Mouse (Mus musculus) kidney, postnatal 14 days (tissue): ENCODE data around the gene Spag6.

ENCODE experiments used
- DNase-seq: peaks from one replicate; pipeline ENCODE4 v3.0.0; 2022; ENCODE audit warnings: mixed read lengths

Gene Spag6

GRCm38 (mm10) chr2:18734394-18735127 lies 40.7 kb downstream of the Spag6 start:
- no peak for DNase-seq

DNA sequence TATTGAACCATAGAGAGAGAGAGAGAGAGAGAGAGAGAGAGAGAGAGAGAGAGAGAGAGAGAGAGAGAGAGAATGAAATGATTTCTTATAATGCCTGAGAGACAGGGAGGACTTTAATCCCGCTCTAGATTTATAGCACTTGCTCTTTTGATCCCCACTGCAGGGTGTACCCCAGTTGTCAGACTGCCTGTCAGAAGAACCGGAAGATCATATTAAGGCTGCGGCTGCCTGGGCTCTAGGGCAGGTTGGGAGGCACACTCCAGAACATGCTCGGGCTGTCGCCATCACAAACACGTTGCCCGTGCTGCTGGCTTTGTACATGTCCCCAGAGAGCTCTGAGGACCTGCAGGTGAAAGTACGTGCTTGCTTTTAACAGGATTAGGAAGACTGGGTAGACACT lies 43.2 kb downstream of the Spag6 start:
- DNase-seq, result no peak

- no peak for DNase-seq
These were observed 45.4 kb downstream of the Spag6 start for GRCm38 (mm10) chr2:18739216-18739615.

DNA sequence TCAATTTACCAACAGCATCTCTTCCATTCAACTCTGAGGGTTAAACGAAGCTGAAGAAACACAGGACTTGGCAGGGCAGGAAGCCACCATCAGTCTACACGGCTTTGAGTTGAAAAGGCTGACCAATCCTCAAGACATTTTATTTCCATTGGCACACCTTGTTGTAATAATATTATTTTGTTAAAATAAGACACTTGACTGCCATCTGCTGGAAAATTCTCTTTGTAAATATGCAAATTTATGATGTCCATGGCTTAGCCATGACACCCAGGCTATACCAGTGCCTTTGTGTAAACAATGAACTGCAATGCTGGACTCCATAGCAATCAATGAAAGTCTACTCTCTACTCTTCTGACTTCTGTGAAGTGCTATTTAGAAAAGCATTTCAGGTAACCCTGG lies 62.3 kb downstream of the Spag6 start:
- peak; percentile 30 for DNase-seq

- no peak for DNase-seq
These were observed 71.0 kb downstream of the Spag6 start for GRCm38 (mm10) chr2:18764846-18765245.

GRCm38 (mm10) chr2:18765481-18766249 lies 71.8 kb downstream of the Spag6 start:
- peak; percentile 25 for DNase-seq

GRCm38 (mm10) chr2:18766441-18766820 lies 72.6 kb downstream of the Spag6 start:
- no peak for DNase-seq

DNA sequence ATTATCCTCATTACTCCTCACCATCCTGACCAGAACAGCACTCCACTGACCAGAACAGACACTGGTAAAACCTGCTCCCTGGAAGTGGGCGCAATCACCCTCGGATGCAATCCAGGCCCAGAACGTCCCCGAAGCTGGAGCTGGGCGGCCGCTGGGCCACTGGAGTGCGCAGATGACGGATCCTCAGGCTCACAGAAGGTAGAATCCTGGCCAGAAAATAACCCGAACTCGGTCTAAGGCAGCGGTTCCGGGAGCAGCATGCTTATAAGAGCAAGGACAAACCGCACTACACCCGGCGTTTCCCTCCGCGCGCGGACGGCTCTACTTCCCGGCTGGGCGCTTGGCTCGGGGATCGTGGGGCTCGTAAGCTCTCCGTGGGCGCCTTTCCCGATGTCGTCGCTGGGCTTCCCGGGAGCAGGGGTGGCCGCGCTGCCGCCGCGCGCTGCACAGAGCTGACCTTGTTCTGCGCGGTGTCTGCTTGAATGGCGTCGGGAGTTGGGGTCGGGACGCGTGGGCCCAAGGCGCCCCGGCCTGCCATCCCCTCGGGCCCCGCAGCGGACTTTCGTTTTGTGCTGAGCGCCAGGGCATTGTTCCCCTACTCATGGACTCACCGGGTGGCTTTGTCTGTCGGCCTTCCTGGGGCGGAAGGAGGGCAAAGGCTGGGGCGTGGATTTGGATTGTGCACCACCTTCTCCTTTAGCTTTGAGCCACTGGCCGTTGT lies 73.1 kb downstream of the Spag6 start:
- DNase-seq, result peak; percentile 93

GRCm38 (mm10) chr2:18768414-18768813 lies 74.6 kb downstream of the Spag6 start:
- no peak for DNase-seq

DNA sequence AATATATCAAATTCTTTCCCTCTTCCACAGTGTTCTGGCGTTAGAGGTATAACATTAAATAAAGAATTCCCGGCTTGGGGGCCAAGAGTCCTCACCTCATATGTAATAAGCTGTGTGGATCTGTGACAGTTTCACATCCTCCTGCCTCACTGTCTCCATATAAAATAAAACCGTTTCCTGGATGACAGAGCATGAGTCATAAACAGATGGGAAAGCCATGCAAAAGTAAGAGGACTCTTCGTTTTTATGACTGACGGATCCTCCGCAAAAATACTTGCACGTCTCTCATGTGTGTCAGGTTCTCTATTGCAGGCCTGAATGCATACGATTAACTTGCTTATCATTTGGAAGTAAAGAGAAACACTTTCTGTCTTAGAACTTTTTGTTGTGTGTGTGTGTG lies 78.6 kb downstream of the Spag6 start:
- no peak for DNase-seq

GRCm38 (mm10) chr2:18774326-18774725 lies 80.5 kb downstream of the Spag6 start:
- no peak for DNase-seq

- DNase-seq, result peak; percentile 24
These were observed 84.4 kb downstream of the Spag6 start for GRCm38 (mm10) chr2:18778220-18778619.

GRCm38 (mm10) chr2:18779830-18780229 lies 86.0 kb downstream of the Spag6 start:
- DNase-seq, result no peak

GRCm38 (mm10) chr2:18781296-18781695 lies 87.5 kb downstream of the Spag6 start:
- DNase-seq, result no peak

DNA sequence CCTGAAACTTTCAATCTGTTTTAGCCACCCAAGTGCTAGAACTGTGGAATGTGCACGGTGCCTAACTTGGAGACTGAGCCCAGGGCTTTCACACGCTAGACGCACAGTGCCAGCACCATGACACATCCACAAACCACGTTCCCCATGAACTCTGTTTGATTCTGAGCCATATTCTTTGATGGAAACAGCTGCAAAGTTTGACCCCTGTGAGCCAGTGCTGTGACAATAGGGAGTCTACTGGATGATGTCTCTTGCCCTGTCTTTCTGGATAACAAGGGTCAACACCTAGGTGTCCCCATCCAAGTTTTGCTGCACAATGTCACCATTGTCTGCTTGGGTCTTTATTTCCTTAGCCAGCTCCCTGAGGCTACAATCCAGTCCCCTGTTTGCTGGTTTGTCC lies 100.4 kb downstream of the Spag6 start:
- DNase-seq, result no peak

- no peak for DNase-seq
These were observed 103.9 kb downstream of the Spag6 start for GRCm38 (mm10) chr2:18797776-18798175.

GRCm38 (mm10) chr2:18799265-18799965 lies 105.6 kb downstream of the Spag6 start:
- DNase-seq, result no peak
